Mouse (Mus musculus) cerebellum, adult 18-20 months (tissue): Measurements from ENCODE around the gene Ccdc15.

Experiments
- DNase-seq, 2 experiments: peaks; one replicate each; pipeline ENCODE4 v3.0.0; 2021

The Ccdc15 gene

GRCm38 (mm10) chr9:37347988-37348642 is at the start of gene Ccdc15:
Ccdc15 (minus strand) TSS chr9:37348432.
- DNase-seq, result peak; percentile 97 to 98

GRCm38 (mm10) chr9:37393482-37394131 is 45.4 kb upstream of the Ccdc15 start:
- no peak for DNase-seq

- no peak for DNase-seq
These were observed 43.8 kb upstream of the Ccdc15 start for GRCm38 (mm10) chr9:37392071-37392470.

- no peak for DNase-seq
These were observed 42.7 kb upstream of the Ccdc15 start for GRCm38 (mm10) chr9:37390891-37391290.

- no peak for DNase-seq
These were observed 36.3 kb upstream of the Ccdc15 start for GRCm38 (mm10) chr9:37384284-37385182.

- DNase-seq, result no peak
These were observed 34.9 kb upstream of the Ccdc15 start for GRCm38 (mm10) chr9:37383161-37383560.

- DNase-seq, result no peak
These were observed 27.5 kb upstream of the Ccdc15 start for GRCm38 (mm10) chr9:37375718-37376117.

- no peak for DNase-seq
These were observed 23.1 kb upstream of the Ccdc15 start for GRCm38 (mm10) chr9:37371232-37371801.

- DNase-seq, result no peak
These were observed 20.6 kb upstream of the Ccdc15 start for GRCm38 (mm10) chr9:37368860-37369259.

- DNase-seq, result no peak
These were observed 20.0 kb upstream of the Ccdc15 start for GRCm38 (mm10) chr9:37368081-37368830.

GRCm38 (mm10) chr9:37367301-37368080 is 19.3 kb upstream of the Ccdc15 start, which contains the start of gene Hepacam:
Hepacam (plus strand) TSS chr9:37367351.
- DNase-seq, result peak; percentile 10 to 42

- DNase-seq, result no peak
These were observed 17.5 kb upstream of the Ccdc15 start for GRCm38 (mm10) chr9:37365706-37366105.

- DNase-seq, result no peak
These were observed 16.2 kb upstream of the Ccdc15 start for GRCm38 (mm10) chr9:37364392-37364791.

GRCm38 (mm10) chr9:37363551-37363950 is 15.3 kb upstream of the Ccdc15 start:
- DNase-seq, result no peak

GRCm38 (mm10) chr9:37362881-37363280 is 14.6 kb upstream of the Ccdc15 start:
- no peak for DNase-seq

- no peak for DNase-seq
These were observed 13.9 kb upstream of the Ccdc15 start for GRCm38 (mm10) chr9:37362084-37362483.

- no peak for DNase-seq
These were observed 11.3 kb upstream of the Ccdc15 start for GRCm38 (mm10) chr9:37359331-37360220.

GRCm38 (mm10) chr9:37358713-37359330 is 10.6 kb upstream of the Ccdc15 start:
- DNase-seq, result peak in 1 of 2 experiments; percentile 18

GRCm38 (mm10) chr9:37354485-37354884 is 6.3 kb upstream of the Ccdc15 start:
- DNase-seq, result no peak

- no peak for DNase-seq
These were observed 3.0 kb upstream of the Ccdc15 start for GRCm38 (mm10) chr9:37351266-37351665.
